Comparison of ENCODE assay signal across 15 mouse cellular contexts in genomic region chr7:81112686-81113360, GRCm38 (mm10). TPM values are rescaled to one million over a fixed set of nuclear protein-coding genes. Genes with fewer than 3 reads are reported as not detected.
DNase-seq lines count a peak whose midpoint lies in the region; ATAC-seq and TF ChIP-seq lines count a peak whose summit lies in the region.
"Had no signal": no experiment of that assay in that cellular context is flagged by ENCODE, and none has a peak within 500 bp of the region (broad histone marks: within the 10 kb centered on the region; RNA-seq: fewer than 3 reads in every experiment).

No protein-coding gene starts in this region.

- H3K27me3 ChIP-seq in kidney, embryonic 15.5 days: no peaks in the 10 kb centered on the region
- no peaks in the 10 kb centered on the region for H3K27me3 ChIP-seq in CH12.LX (replicated peaks)
- H3K27me3 ChIP-seq: embryonic facial prominence, embryonic 13.5 days had no signal

- no peak overlapping the region for H3K4me3 ChIP-seq in kidney, embryonic 15.5 days (replicated peaks)
- no peak overlapping the region for H3K4me3 ChIP-seq in CH12.LX (replicated peaks in 1 of 3; ENCODE audit: low read depth in 2 of 3, low read length in 2 of 3, poor library complexity in 1 of 3)
- H3K4me3 ChIP-seq: embryonic facial prominence, embryonic 13.5 days had no signal

- H3K4me2 ChIP-seq in kidney, embryonic 15.5 days: no peak overlapping the region
- H3K4me2 ChIP-seq in CH12.LX (ENCODE audit: insufficient read depth, low read depth, poor library complexity, severe bottlenecking): no peak overlapping the region
- H3K4me2 ChIP-seq: embryonic facial prominence, embryonic 13.5 days had no signal

- no peak for TF ChIP-seq POLR2A in CH12.LX (IDR thresholded peaks at IDR 0.05; ENCODE audit: low read depth, low read length)

- no peak for TF ChIP-seq CTCF in CH12.LX (conservative IDR thresholded peaks at IDR 0.05 in 1 of 2, IDR thresholded peaks at IDR 0.05 in 1 of 2; ENCODE audit: low read depth in 2 of 2, low read length in 2 of 2)

- ATAC-seq in kidney, embryonic 15.5 days (replicated peaks; ENCODE audit: low FRiP score): no peak
- ATAC-seq: forebrain, embryonic 14.5 days; hindbrain, embryonic 16.5 days had no signal

- no peak for TF ChIP-seq RAD21 in CH12.LX (IDR thresholded peaks at IDR 0.05; ENCODE audit: low read depth, low read length)

- TF ChIP-seq EP300 in CH12.LX (IDR thresholded peaks at IDR 0.05; ENCODE audit: low read length): no peak

- peaks cover 16% of the 10 kb centered on the region; the same call in 1 of the 2 replicates for H3K4me1 ChIP-seq in kidney, embryonic 15.5 days
- H3K4me1 ChIP-seq in CH12.LX (ENCODE audit: control insufficient read depth in 1 of 2, insufficient read depth in 2 of 2): peaks cover 0 to 25% of the 10 kb centered on the region in 2 experiments; a peak in 2 of 4 replicates

- 42% methylated on average over 6 of the region's 6 CpGs for WGBS in kidney, embryonic 15.5 days

- peak; percentile 39 for DNase-seq in adrenal gland, adult 2 months
- no peak for DNase-seq in adrenal gland, adult 18-20 months (ENCODE audit: low spot score in 2 of 2)
- peak; percentile 64 for DNase-seq in kidney, adult 18-20 months
- no peak for DNase-seq in CH12.LX (ENCODE audit: extremely low read depth)
- DNase-seq in kidney, postnatal 4 days: peak; percentile 64 to 75
- no peak for DNase-seq in frontal cortex, adult 2 months (ENCODE audit: extremely low spot score in 1 of 2, low spot score in 1 of 2)
- no peak for DNase-seq in cerebellum, adult 8-10 months
- DNase-seq: cerebellum, postnatal 36 days had no signal

- dilution Hi-C loops in CH12.LX (cut with MboI; ENCODE audit: extremely low pct_ligation_motif_present, extremely low pct_unique_long_range_greater_than_20kb, low sequenced_read_pairs): no loop called here

- H3K9me3 ChIP-seq in kidney, embryonic 15.5 days (replicated peaks): no peaks in the 10 kb centered on the region
- H3K9me3 ChIP-seq in CH12.LX (replicated peaks; ENCODE audit: low read length): no peaks in the 10 kb centered on the region
- H3K9me3 ChIP-seq: embryonic facial prominence, embryonic 13.5 days had no signal

- no peak overlapping the region for H3K9ac ChIP-seq in kidney, embryonic 15.5 days
- no peak overlapping the region for H3K9ac ChIP-seq in CH12.LX (ENCODE audit: insufficient read depth, low read depth)
- H3K9ac ChIP-seq: embryonic facial prominence, embryonic 13.5 days had no signal

- in situ Hi-C loops in CH12.LX (cut with MboI; ENCODE audit: low pct_ligation_motif_present, low pct_unique_long_range_greater_than_20kb, low sequenced_read_pairs): no loop called here

- no peaks in the 10 kb centered on the region for H3K79me2 ChIP-seq in CH12.LX (replicated peaks; ENCODE audit: control insufficient read depth, extremely low read depth, insufficient read depth, poor library complexity, severe bottlenecking)

- H3K36me3 ChIP-seq in kidney, embryonic 15.5 days: no peaks in the 10 kb centered on the region
- H3K36me3 ChIP-seq in CH12.LX (replicated peaks in 1 of 2; ENCODE audit: control insufficient read depth in 1 of 2, insufficient read depth in 1 of 2, low read length in 1 of 2): no peaks in the 10 kb centered on the region
- H3K36me3 ChIP-seq: embryonic facial prominence, embryonic 13.5 days had no signal

- no peak overlapping the region for H3K27ac ChIP-seq in kidney, embryonic 15.5 days
- H3K27ac ChIP-seq in CH12.LX (ENCODE audit: insufficient read depth, low read depth): no peak overlapping the region
- H3K27ac ChIP-seq: embryonic facial prominence, embryonic 13.5 days had no signal

TF ChIP-seq in CH12.LX, 34 proteins besides CTCF, POLR2A, EP300 and RAD21:
- TF ChIP-seq SMC3 (IDR thresholded peaks at IDR 0.05; ENCODE audit: low read depth, low read length): 0 out of 2 replicates have a peak, but pooled peaks have one; percentile 5
- no peak for TF ChIP-seq GABPA (IDR thresholded peaks at IDR 0.05; ENCODE audit: insufficient replicate concordance, low read depth, low read length)
- no peak for TF ChIP-seq USF1 (IDR thresholded peaks at IDR 0.05; ENCODE audit: low read depth, low read length)
- no peak for TF ChIP-seq ZC3H11A (IDR thresholded peaks at IDR 0.05; ENCODE audit: low read depth, low read length)

RNA-seq across cellular contexts. Expression of gene Slc28a1, which starts 1.8 kb away (rescaled TPM):
- total RNA-seq in adrenal gland, adult 2 months (2021): under 1 TPM in 1 of 2 experiments, not detected in 1; 0.10 TPM
- polyA plus RNA-seq in adrenal gland, adult 2 months (2012; rRNA removed): 0.03 TPM in 1 of 2 replicates, not detected in the other
- total RNA-seq in adrenal gland, adult 18-20 months (2021): under 1 TPM in 1 of 2 experiments, not detected in 1; 0.10 TPM
- 0.13 and 0.49 TPM in 2 replicates for polyA plus RNA-seq in kidney, embryonic 15.5 days (2015; fragmentation: Nextera tagmentation; extraction: Ambion mirVana)
- total RNA-seq in CH12.LX (2012; rRNA removed): 0.04 TPM in 1 of 2 replicates, not detected in the other
- total RNA-seq in CH12.LX (2014; rRNA removed): not detected in 2 replicates
- 0.13 and 0.22 TPM in 2 replicates for polyA plus RNA-seq in CH12.LX (2012; ENCODE audit: insufficient read length, low read depth)
- polyA plus RNA-seq in frontal cortex, adult 2 months (2012; rRNA removed): 0.34 and 0.42 TPM in 2 replicates
- total RNA-seq: layer of hippocampus, postnatal 25 days; megakaryocyte progenitor cell, adult 5-6 weeks; monocyte, adult 5-6 weeks had no signal
- polyA plus RNA-seq: embryonic facial prominence, embryonic 13.5 days; forebrain, embryonic 14.5 days; hindbrain, embryonic 16.5 days had no signal

RNA-seq across cellular contexts. Expression of gene Alpk3, which starts 55.4 kb away (rescaled TPM):
- total RNA-seq in adrenal gland, adult 2 months (2021): under 1 TPM; 0.17 to 0.24 TPM
- 0.03 TPM in 2 replicates for polyA plus RNA-seq in adrenal gland, adult 2 months (2012; rRNA removed)
- total RNA-seq in adrenal gland, adult 18-20 months (2021): under 1 TPM; 0.17 to 0.48 TPM
- 0.42 and 0.54 TPM in 2 replicates for polyA plus RNA-seq in kidney, embryonic 15.5 days (2015; fragmentation: Nextera tagmentation; extraction: Ambion mirVana)
- total RNA-seq in CH12.LX (2012; rRNA removed) (0.13 and 0.64 TPM in 2 replicates), CH12.LX (2014; rRNA removed) (0.08 and 0.13 TPM in 2 replicates)
- 1.1 and 1.6 TPM in 2 replicates for polyA plus RNA-seq in CH12.LX (2012; ENCODE audit: insufficient read length, low read depth)
- 0.59 and 0.60 TPM in 2 replicates for polyA plus RNA-seq in frontal cortex, adult 2 months (2012; rRNA removed)
- total RNA-seq: monocyte, adult 5-6 weeks had no signal

Comparison
In these comparisons a context has a peak if more than half of its experiments do, and no peak if none do; other contexts are left out.
1. DNase-seq: peak in adrenal gland, adult 2 months (single experiment), kidney, adult 18-20 months (single experiment) and kidney, postnatal 4 days (2 of 2); none in adrenal gland, adult 18-20 months (0 of 2), CH12.LX (single experiment), frontal cortex, adult 2 months (0 of 2) and cerebellum, adult 8-10 months (single experiment).